Mouse (Mus musculus) thymus, adult 2 months (tissue): Measurements from ENCODE around the gene Arl15.

Source experiments
- CTCF ChIP-seq: fragments of 200-500 bp; IDR thresholded peaks from 2 replicates; pipeline ENCODE4 v1.5.1; 2012; ENCODE audit warnings: mild to moderate bottlenecking, control low read depth, low read length, moderate library complexity, borderline replicate concordance; ENCODE audit not compliant: control insufficient read depth, poor library complexity, insufficient read depth; ENCODE audit errors: extremely low read depth
- POLR2A ChIP-seq: fragments of 200-500 bp; IDR thresholded peaks from 2 replicates; pipeline ENCODE4 v1.6.1; 2012; ENCODE audit warnings: mild to moderate bottlenecking, low read length, control low read depth, moderate library complexity; ENCODE audit not compliant: control insufficient read depth, poor library complexity, insufficient read depth; ENCODE audit errors: extremely low read depth

DNA sequence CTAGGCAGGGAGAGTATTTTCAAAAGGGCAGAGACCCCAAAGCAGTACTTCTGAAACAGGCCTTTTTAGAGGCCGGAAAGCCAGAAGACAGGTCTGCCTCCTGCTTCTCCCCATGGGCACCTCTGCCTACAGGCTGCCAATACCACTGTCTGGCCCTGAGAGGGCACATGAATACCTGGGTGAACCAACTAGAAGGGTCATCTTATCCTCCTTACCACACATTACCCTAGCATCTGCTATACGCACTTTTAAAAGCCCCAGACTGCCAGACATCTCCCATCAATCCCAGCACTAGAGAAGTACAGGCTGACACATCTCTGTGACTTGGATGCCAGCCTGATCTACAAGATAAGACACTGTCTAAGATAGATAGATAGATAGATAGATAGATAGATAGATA is 259.0 kb downstream of the Arl15 start:
- TF ChIP-seq CTCF = no peak
- TF ChIP-seq POLR2A = no peak
